In the genomic region with DNA sequence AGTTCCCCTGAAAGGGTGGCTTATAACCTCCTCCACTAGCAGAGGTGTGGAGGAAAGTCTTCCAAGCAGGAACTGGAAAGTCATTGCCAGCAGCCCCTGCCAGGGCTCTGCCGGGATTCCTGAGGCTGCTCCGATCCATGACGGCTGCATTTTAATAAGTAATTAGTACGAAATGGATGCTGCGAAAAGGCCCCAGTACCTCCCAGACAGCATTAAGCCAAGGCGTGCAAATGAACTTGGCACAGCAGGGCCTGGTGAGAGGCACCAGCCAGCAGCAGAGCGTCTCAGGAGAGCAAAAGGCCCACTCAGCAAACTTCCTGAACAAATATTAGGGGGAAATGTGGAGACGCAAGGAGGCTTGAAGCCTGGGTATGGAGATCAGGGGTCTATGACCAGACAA, we compare ENCODE assay signal across 10 mouse cellular contexts. TPM values are rescaled to one million over a fixed set of nuclear protein-coding genes. Genes with fewer than 3 reads are reported as not detected.
DNase-seq lines count a peak whose midpoint lies in the region.
"Had no signal": no experiment of that assay in that cellular context is flagged by ENCODE, and none has a peak within 500 bp of the region (broad histone marks: within the 10 kb centered on the region; RNA-seq: fewer than 3 reads in every experiment).

No protein-coding gene starts in this region.

- peak; percentile 45 for DNase-seq in kidney, adult 11 months
- DNase-seq in kidney, postnatal 10 days: no peak
- peak; percentile 37 to 50 for DNase-seq in right cerebral cortex, postnatal 10 days (ENCODE audit: low spot score in 2 of 2)
- no peak for DNase-seq in right cerebral cortex, adult 2 months (ENCODE audit: low spot score in 2 of 2)
- peak; percentile 41 for DNase-seq in kidney, postnatal 36 days
- DNase-seq in adrenal gland, postnatal 10 days: no peak
- no peak for DNase-seq in heart, postnatal 4 days
- DNase-seq: adrenal gland, postnatal 25 days; lung, postnatal 10 days; right cerebral cortex, adult 18-20 months had no signal

RNA-seq across cellular contexts. Expression of gene Vav2, which starts 49.7 kb away (rescaled TPM):
- total RNA-seq in adrenal gland, postnatal 10 days (2021): 10 to 100 TPM; 21.5 to 29.6 TPM
- 10 to 100 TPM; 13.3 to 14.8 TPM for total RNA-seq in heart, postnatal 4 days (2021)

Comparison
In these comparisons a context has a peak if more than half of its experiments do, and no peak if none do; other contexts are left out.
1. DNase-seq: peak in kidney, adult 11 months (single experiment), right cerebral cortex, postnatal 10 days (2 of 2) and kidney, postnatal 36 days (2 of 2); none in kidney, postnatal 10 days (single experiment), right cerebral cortex, adult 2 months (0 of 2), adrenal gland, postnatal 10 days (single experiment) and heart, postnatal 4 days (single experiment).